Mouse (Mus musculus) mature B cell (primary cell): ENCODE results near the gene Prg2.

ENCODE experiments used
- in situ Hi-C: fragments of 300-500 bp; cut with MboI; formaldehyde crosslinking; loops from 2 replicates; pipeline ENCODE4 v1.14.3; 2019

Gene Prg2

GRCm38 (mm10) chr2:85029897-85030296, 49.6 kb downstream of the Prg2 start:
- in situ Hi-C loops = loop anchor here (25.0 kb wide), 1 partner anchor 543 kb away; the partner anchor contains the start of gene Tfpi

GRCm38 (mm10) chr2:85030989-85031388, 50.7 kb downstream of the Prg2 start:
- in situ Hi-C loops = loop anchor here (25.0 kb wide), 1 partner anchor 544 kb away; the partner anchor contains the start of gene Tfpi

- in situ Hi-C loops = loop anchor here (25.0 kb wide), 1 partner anchor 546 kb away; the partner anchor contains the start of gene Tfpi
These were observed 52.9 kb downstream of the Prg2 start for GRCm38 (mm10) chr2:85033121-85033520.
